Mouse (Mus musculus): ENCODE measurements around the gene Farp1. TPM values are rescaled to one million over a fixed set of nuclear protein-coding genes. Genes with fewer than 3 reads are reported as not detected.
A peak's percentile ranks its signal among the peaks of the same experiment; 100 is the strongest.
"Not testable (repeated sequence)": the region's sequence is repeated elsewhere in the genome, so short reads cannot be mapped to it uniquely, and the experiment has no call there.

The Farp1 gene
- total RNA-seq, 2 experiments from 2014 or later: 5.3 to 6.1 TPM

DNA sequence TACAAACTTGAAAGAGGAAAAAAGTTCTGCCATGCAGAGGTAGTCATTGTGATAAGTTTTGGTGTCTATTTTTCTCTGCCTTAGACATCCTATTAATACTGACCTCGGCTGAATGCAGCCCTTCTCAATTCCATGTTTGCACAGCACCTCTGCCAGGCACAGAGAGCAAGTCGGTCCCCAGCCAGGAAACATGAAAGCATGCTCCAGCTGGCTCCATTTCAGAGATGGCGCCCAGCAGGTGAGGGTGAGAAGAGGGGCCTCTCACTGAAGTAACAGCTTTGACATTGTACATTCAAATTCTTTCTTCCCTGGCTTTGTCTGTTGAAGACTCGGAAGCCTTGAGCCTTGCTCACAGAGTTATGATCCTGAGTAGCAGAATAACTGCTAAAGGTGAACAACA is 140.9 kb downstream of the Farp1 start:
- peak; percentile 29 for DNase-seq (ENCODE audit: low spot score)

- no peak for DNase-seq (ENCODE audit: low spot score)
Measured at GRCm38 (mm10) chr14:121177907-121178306, 142.9 kb downstream of the Farp1 start.

DNA sequence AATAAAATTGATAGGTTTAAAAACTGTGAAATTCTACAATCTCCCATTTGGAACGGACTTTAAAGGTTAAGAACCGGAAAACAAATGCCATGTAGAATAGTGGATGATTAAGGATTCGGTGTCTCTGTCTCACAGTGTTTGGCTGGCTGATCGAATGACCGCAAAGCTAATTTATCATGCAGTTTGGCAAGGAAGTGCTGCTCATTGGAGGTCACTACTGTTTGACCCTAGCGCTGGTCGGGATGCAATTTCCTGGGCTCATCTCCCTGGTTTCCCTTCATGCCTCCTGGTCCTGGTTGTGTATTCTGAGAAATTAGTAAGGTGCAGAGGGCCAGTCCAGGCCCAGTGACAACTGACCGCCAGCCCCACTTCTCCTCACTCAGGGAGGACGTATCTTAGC is 145.6 kb downstream of the Farp1 start:
- DNase-seq (ENCODE audit: low spot score): no peak

GRCm38 (mm10) chr14:121181798-121182197 is 146.8 kb downstream of the Farp1 start:
- DNase-seq (ENCODE audit: low spot score): no peak

- DNase-seq (ENCODE audit: low spot score): no peak
Measured at GRCm38 (mm10) chr14:121182967-121183366, 148.0 kb downstream of the Farp1 start.

- no peak for DNase-seq (ENCODE audit: low spot score)
Measured at GRCm38 (mm10) chr14:121183414-121184130, 148.6 kb downstream of the Farp1 start.

DNA sequence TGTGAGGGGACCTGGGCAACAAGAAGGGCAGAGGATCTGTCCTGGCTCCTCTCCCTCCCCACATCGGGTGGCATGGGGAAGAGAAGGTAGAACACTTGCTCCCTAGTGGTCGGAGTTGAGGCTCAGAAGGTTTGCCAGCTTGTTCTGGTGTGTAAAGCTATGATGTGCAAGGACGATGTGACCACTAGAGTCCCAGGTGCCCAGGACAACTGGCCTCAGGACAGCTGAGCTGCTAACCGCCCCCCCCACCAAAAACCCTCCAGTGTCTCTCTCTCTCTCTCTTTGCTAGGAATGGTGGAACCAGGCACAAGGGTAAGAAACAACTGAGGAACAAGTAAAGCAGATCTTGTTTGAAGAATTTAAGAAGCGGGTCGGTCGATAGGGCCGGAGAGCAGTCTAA is 149.4 kb downstream of the Farp1 start:
- no peak for DNase-seq (ENCODE audit: low spot score)

DNA sequence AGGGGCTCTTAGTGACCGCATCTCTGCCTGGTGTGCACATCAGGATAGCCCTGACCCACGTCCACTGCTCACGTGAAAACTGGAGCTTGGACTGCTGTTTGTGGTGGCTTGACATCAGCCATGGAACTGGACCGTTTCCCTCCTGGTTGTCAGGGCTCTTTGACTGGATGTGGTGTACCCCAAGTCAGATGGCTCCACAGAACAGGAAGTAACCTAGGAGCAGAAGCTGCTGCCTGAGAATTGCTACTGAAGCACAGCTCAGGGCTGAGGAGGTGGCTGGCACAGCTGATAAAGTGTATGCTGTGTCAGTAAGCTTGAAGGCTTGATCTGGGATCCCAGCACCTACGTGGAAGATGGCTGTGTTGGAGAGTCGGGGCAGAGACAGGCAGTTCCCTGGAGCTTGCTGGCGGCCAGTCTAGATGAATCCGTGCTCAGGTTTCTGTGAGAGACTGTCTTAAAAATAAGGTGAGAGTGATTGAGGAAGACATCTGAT is 151.4 kb downstream of the Farp1 start:
- no peak for DNase-seq (ENCODE audit: low spot score)

GRCm38 (mm10) chr14:121189840-121190239 is 154.8 kb downstream of the Farp1 start:
- DNase-seq (ENCODE audit: low spot score): not testable (repeated sequence)

DNA sequence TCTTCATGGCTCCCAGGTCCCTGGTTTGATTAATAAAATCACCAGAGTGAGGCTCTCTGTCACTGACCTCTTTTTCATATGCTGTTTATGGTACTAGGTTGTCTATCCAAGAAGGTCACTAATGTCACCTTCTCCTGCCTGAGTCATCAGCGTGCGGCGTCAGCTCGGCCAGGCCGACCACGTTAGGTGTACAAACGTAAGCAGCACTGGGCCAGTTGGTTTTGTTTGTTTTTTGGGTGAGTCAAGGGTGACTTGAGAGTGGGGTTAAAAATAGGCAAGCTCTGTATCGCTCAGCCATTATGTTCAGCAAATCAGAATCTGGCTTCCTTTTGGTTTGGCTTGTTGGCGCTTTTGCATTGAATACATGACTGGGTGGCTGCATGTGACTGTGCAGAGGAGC is 155.4 kb downstream of the Farp1 start:
- no peak for DNase-seq (ENCODE audit: low spot score)

DNA sequence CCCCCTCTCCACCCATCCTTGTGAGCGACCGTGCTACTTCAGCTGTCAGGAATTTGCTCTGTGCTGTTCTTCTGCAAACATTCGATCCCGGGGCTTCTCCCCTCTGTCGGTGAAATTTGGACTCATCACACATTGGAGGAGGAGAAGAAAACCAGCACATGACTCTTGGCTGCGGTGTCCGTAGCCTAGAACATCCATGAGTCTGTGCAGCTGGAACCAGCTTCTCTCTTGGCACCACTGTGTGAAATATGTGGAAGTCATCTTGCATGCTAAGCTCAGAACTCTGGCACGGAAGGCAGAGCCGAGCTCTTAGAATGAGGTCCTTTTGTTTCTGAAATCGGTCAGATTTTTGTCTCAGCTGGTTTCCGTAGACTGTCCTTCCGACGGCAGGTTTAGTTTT is 156.7 kb downstream of the Farp1 start:
- DNase-seq (ENCODE audit: low spot score): peak; percentile 43

DNA sequence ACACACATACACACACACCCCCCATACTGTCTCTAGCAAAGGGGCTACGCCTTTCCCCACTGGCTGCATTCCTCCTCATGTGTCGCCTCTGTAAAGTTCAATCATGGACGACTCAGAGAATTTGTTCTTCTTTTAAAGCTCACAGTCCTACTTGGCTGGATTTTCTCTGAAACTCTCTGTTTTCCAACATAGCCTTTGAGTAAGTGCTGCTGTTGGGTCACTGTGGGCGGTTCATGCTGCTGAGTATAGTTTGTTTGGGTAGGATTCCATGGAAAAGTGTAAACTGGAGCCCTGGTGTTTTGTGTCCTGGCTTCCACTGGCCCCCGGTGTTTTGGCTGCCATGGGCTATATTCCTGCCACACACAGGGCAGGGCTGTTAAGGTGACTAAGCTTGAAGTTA is 157.4 kb downstream of the Farp1 start:
- DNase-seq (ENCODE audit: low spot score): no peak

GRCm38 (mm10) chr14:121193981-121194380 is 159.0 kb downstream of the Farp1 start:
- DNase-seq (ENCODE audit: low spot score): no peak

GRCm38 (mm10) chr14:121198915-121199572 is 164.0 kb downstream of the Farp1 start:
- DNase-seq (ENCODE audit: low spot score): peak; percentile 78

- DNase-seq (ENCODE audit: low spot score): no peak
Measured at GRCm38 (mm10) chr14:121199789-121200188, 164.8 kb downstream of the Farp1 start.

- DNase-seq (ENCODE audit: low spot score): no peak
Measured at GRCm38 (mm10) chr14:121200353-121200752, 165.4 kb downstream of the Farp1 start.

DNA sequence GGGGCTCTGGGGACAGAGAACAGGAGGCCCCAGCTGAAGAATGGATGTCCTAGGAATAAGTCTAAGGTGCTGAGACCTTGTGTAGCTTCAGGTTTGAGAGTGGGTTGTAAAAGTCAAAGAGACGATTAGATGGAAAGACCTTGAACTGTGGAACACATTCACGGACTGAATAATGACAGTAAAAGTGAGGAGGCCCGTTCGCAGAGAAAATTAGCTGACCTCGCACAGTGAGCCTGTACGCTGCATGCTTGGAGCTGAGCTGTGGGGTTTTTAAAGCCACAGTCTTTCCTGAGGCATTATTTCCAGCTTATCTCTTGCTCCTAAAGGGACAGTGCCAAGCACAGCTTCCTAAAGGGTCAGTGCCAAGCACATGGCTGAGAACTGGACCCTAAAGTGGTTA is 166.2 kb downstream of the Farp1 start:
- no peak for DNase-seq (ENCODE audit: low spot score)

DNA sequence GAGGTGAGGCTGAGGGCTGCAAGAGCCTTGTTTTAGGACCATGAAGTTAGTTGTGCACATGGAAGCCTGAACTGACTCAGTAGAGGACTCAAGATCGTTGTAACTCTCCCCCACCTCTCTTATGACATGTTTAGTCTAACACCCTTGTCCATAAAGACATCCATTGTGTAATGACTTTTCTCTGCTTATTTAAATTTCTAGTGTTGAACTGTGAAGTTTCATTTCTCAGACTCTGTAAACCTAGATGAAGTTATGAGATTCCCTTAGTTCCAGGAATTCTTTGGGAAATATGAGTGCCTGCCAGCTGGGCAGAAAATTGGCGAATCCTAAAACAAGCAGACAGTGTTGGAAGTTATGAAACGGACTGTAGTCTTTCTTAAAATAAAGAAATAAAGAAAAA is 170.5 kb downstream of the Farp1 start:
- no peak for DNase-seq (ENCODE audit: low spot score)

GRCm38 (mm10) chr14:121207441-121208158 is 172.6 kb downstream of the Farp1 start:
- no peak for DNase-seq (ENCODE audit: low spot score)

- DNase-seq (ENCODE audit: low spot score): no peak
Measured at GRCm38 (mm10) chr14:121208159-121208515, 173.1 kb downstream of the Farp1 start.

DNA sequence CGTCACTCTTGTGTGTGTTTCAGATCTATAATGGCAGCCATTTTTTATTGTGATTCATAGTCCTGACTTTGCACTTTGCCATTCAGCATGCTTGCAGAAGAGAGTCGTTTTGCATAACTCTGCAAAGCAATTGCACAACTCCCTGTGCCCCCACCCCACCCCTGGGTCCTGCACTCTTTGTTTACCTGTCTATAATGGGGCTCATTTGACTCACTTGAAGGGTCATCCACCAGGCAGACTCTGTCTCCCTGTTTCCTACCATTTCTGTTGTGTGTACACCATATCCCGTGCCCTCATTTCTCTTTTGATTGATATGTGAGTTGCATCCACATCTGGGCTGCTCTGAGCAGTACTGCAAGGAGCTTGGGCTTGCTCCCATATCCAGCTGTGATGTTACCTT is 175.3 kb downstream of the Farp1 start:
- no peak for DNase-seq (ENCODE audit: low spot score)

GRCm38 (mm10) chr14:121213650-121214049 is 178.7 kb downstream of the Farp1 start:
- no peak for DNase-seq (ENCODE audit: low spot score)

All from gastrocnemius, adult 18-20 months (tissue).